Mouse (Mus musculus): ENCODE data around the gene Dab2. TPM values are rescaled to one million over a fixed set of nuclear protein-coding genes. Genes with fewer than 3 reads are reported as not detected.

Gene Dab2
- polyA plus RNA-seq, 1 experiment from 2014 or later: 20.3 TPM

- H3K4me1 ChIP-seq: no peaks in the 10 kb centered on the region
- no peak overlapping the region for H3K27ac ChIP-seq
- WGBS: 76% methylated on average over 1 of the region's 1 CpGs
- H3K27me3 ChIP-seq (replicated peaks): no peaks in the 10 kb centered on the region
- no peaks in the 10 kb centered on the region for H3K36me3 ChIP-seq (replicated peaks)
- H3K4me2 ChIP-seq: no peak overlapping the region
- no peaks in the 10 kb centered on the region for H3K9me3 ChIP-seq
- H3K9ac ChIP-seq: no peak overlapping the region
- no peak overlapping the region for H3K4me3 ChIP-seq
- no peak for ATAC-seq (replicated peaks)
Observed at GRCm38 (mm10) chr15:6334664-6335206, 35.1 kb downstream of the Dab2 start.

GRCm38 (mm10) chr15:6339767-6340166 lies 40.2 kb downstream of the Dab2 start:
- Histone ChIP-seq H3K27ac (no peak overlapping the region), H3K9ac (no peak overlapping the region), H3K36me3 (replicated peaks) (no peaks in the 10 kb centered on the region), H3K4me3 (no peak overlapping the region), H3K4me1 (no peaks in the 10 kb centered on the region), H3K4me2 (no peak overlapping the region), H3K27me3 (replicated peaks) (no peaks in the 10 kb centered on the region), H3K9me3 (no peaks in the 10 kb centered on the region)
- 76% methylated on average over 5 of the region's 5 CpGs for WGBS
- ATAC-seq (replicated peaks): peak; percentile 50; the same call in 1 of the 2 replicates

GRCm38 (mm10) chr15:6340347-6340746 lies 40.8 kb downstream of the Dab2 start:
- no peaks in the 10 kb centered on the region for H3K4me1 ChIP-seq
- H3K9ac ChIP-seq: no peak overlapping the region
- H3K27ac ChIP-seq: no peak overlapping the region
- no peaks in the 10 kb centered on the region for H3K27me3 ChIP-seq (replicated peaks)
- H3K36me3 ChIP-seq (replicated peaks): no peaks in the 10 kb centered on the region
- ATAC-seq (replicated peaks): no peak
- 85% methylated on average over 6 of the region's 6 CpGs for WGBS
- no peak overlapping the region for H3K4me3 ChIP-seq
- no peak overlapping the region for H3K4me2 ChIP-seq
- no peaks in the 10 kb centered on the region for H3K9me3 ChIP-seq

GRCm38 (mm10) chr15:6341427-6341826 lies 41.8 kb downstream of the Dab2 start:
- Histone ChIP-seq H3K4me2 (no peak overlapping the region), H3K4me3 (no peak overlapping the region), H3K9ac (no peak overlapping the region), H3K4me1 (no peaks in the 10 kb centered on the region), H3K36me3 (replicated peaks) (no peaks in the 10 kb centered on the region), H3K9me3 (no peaks in the 10 kb centered on the region), H3K27ac (no peak overlapping the region), H3K27me3 (replicated peaks) (no peaks in the 10 kb centered on the region)
- no peak for ATAC-seq (replicated peaks)
- 96% methylated on average over 6 of the region's 6 CpGs for WGBS

- Histone ChIP-seq H3K4me2 (no peak overlapping the region), H3K36me3 (replicated peaks) (no peaks in the 10 kb centered on the region), H3K27me3 (replicated peaks) (no peaks in the 10 kb centered on the region), H3K4me3 (no peak overlapping the region), H3K27ac (no peak overlapping the region), H3K9ac (no peak overlapping the region), H3K9me3 (no peaks in the 10 kb centered on the region), H3K4me1 (no peaks in the 10 kb centered on the region)
- no peak for ATAC-seq (replicated peaks)
- WGBS: 94% methylated on average over 3 of the region's 3 CpGs
Observed at GRCm38 (mm10) chr15:6353901-6354300, 54.3 kb downstream of the Dab2 start.

GRCm38 (mm10) chr15:6359859-6360258 lies 60.3 kb downstream of the Dab2 start:
- no peak for ATAC-seq (replicated peaks)
- no peaks in the 10 kb centered on the region for H3K27me3 ChIP-seq (replicated peaks)
- H3K27ac ChIP-seq: no peak overlapping the region
- no peak overlapping the region for H3K4me2 ChIP-seq
- H3K36me3 ChIP-seq (replicated peaks): no peaks in the 10 kb centered on the region
- no peaks in the 10 kb centered on the region for H3K4me1 ChIP-seq
- no peaks in the 10 kb centered on the region for H3K9me3 ChIP-seq
- no peak overlapping the region for H3K9ac ChIP-seq
- 82% methylated on average over 2 of the region's 2 CpGs for WGBS
- no peak overlapping the region for H3K4me3 ChIP-seq

- H3K4me2 ChIP-seq: no peak overlapping the region
- no peak overlapping the region for H3K4me3 ChIP-seq
- H3K9ac ChIP-seq: no peak overlapping the region
- WGBS: 68% methylated on average over 1 of the region's 1 CpGs
- no peaks in the 10 kb centered on the region for H3K4me1 ChIP-seq
- no peaks in the 10 kb centered on the region for H3K9me3 ChIP-seq
- H3K36me3 ChIP-seq (replicated peaks): no peaks in the 10 kb centered on the region
- H3K27ac ChIP-seq: no peak overlapping the region
- no peaks in the 10 kb centered on the region for H3K27me3 ChIP-seq (replicated peaks)
- ATAC-seq (replicated peaks): no peak
Observed at GRCm38 (mm10) chr15:6369974-6370373, 70.4 kb downstream of the Dab2 start.

GRCm38 (mm10) chr15:6371486-6371885 lies 71.9 kb downstream of the Dab2 start:
- Histone ChIP-seq H3K36me3 (replicated peaks) (no peaks in the 10 kb centered on the region), H3K4me2 (no peak overlapping the region), H3K9me3 (no peaks in the 10 kb centered on the region), H3K9ac (no peak overlapping the region), H3K4me1 (no peaks in the 10 kb centered on the region), H3K4me3 (no peak overlapping the region), H3K27me3 (replicated peaks) (no peaks in the 10 kb centered on the region), H3K27ac (no peak overlapping the region)
- no peak for ATAC-seq (replicated peaks)
- WGBS: 97% methylated on average over 2 of the region's 2 CpGs

- Histone ChIP-seq H3K27ac (no peak overlapping the region), H3K9ac (no peak overlapping the region), H3K9me3 (no peaks in the 10 kb centered on the region), H3K4me2 (no peak overlapping the region), H3K4me1 (no peaks in the 10 kb centered on the region), H3K27me3 (replicated peaks) (no peaks in the 10 kb centered on the region), H3K4me3 (no peak overlapping the region), H3K36me3 (replicated peaks) (no peaks in the 10 kb centered on the region)
- WGBS: 82% methylated on average over 13 of the region's 13 CpGs
- ATAC-seq (replicated peaks): no peak
Observed at GRCm38 (mm10) chr15:6375016-6375415, 75.4 kb downstream of the Dab2 start.

GRCm38 (mm10) chr15:6376001-6376400 lies 76.4 kb downstream of the Dab2 start:
- Histone ChIP-seq H3K36me3 (replicated peaks) (no peaks in the 10 kb centered on the region), H3K9ac (no peak overlapping the region), H3K4me1 (no peaks in the 10 kb centered on the region), H3K4me2 (no peak overlapping the region), H3K27ac (no peak overlapping the region), H3K9me3 (no peaks in the 10 kb centered on the region), H3K4me3 (no peak overlapping the region), H3K27me3 (replicated peaks) (no peaks in the 10 kb centered on the region)
- WGBS: 67% methylated on average over 5 of the region's 5 CpGs
- no peak for ATAC-seq (replicated peaks)

- H3K4me1 ChIP-seq: no peaks in the 10 kb centered on the region
- no peaks in the 10 kb centered on the region for H3K9me3 ChIP-seq
- no peak overlapping the region for H3K4me2 ChIP-seq
- 85% methylated on average over 11 of the region's 11 CpGs for WGBS
- no peaks in the 10 kb centered on the region for H3K27me3 ChIP-seq (replicated peaks)
- no peak overlapping the region for H3K9ac ChIP-seq
- no peak overlapping the region for H3K27ac ChIP-seq
- H3K4me3 ChIP-seq: no peak overlapping the region
- no peaks in the 10 kb centered on the region for H3K36me3 ChIP-seq (replicated peaks)
- ATAC-seq (replicated peaks): no peak
Observed at GRCm38 (mm10) chr15:6376785-6377184, 77.2 kb downstream of the Dab2 start.

GRCm38 (mm10) chr15:6384027-6384426 lies 84.4 kb downstream of the Dab2 start:
- no peak for ATAC-seq (replicated peaks)
- H3K27ac ChIP-seq: no peak overlapping the region
- no peaks in the 10 kb centered on the region for H3K9me3 ChIP-seq
- peaks cover 7% of the 10 kb centered on the region for H3K4me1 ChIP-seq
- no peaks in the 10 kb centered on the region for H3K36me3 ChIP-seq (replicated peaks)
- no peak overlapping the region for H3K9ac ChIP-seq
- no peak overlapping the region for H3K4me3 ChIP-seq
- no peaks in the 10 kb centered on the region for H3K27me3 ChIP-seq (replicated peaks)
- WGBS: 26% methylated on average over 6 of the region's 6 CpGs
- no peak overlapping the region for H3K4me2 ChIP-seq

- no peaks in the 10 kb centered on the region for H3K27me3 ChIP-seq (replicated peaks)
- WGBS: 38% methylated on average over 1 of the region's 1 CpGs
- H3K4me3 ChIP-seq: no peak overlapping the region
- H3K4me2 ChIP-seq: no peak overlapping the region
- H3K27ac ChIP-seq: no peak overlapping the region
- no peak overlapping the region for H3K9ac ChIP-seq
- no peaks in the 10 kb centered on the region for H3K9me3 ChIP-seq
- no peak for ATAC-seq (replicated peaks)
- H3K36me3 ChIP-seq (replicated peaks): no peaks in the 10 kb centered on the region
- H3K4me1 ChIP-seq: peaks cover 7% of the 10 kb centered on the region
Observed at GRCm38 (mm10) chr15:6385241-6385640, 85.7 kb downstream of the Dab2 start.
